Mouse (Mus musculus) gastrocnemius, postnatal 10 days (tissue): ENCODE results near the gene Slc25a44. TPM values are rescaled to one million over a fixed set of nuclear protein-coding genes. Genes with fewer than 3 reads are reported as not detected.

Source experiments
- DNase-seq: peaks from one replicate; pipeline ENCODE4 v3.0.0; 2021; ENCODE audit warnings: mixed read lengths
- long read RNA-seq, 2 experiments: library from polyadenylated mRNA; stranded (forward); transcript quantifications; one replicate each; pipeline ENCODE4 v2.0.0; 2021
- total RNA-seq, 2 experiments: library from RNA; stranded (reverse); gene quantifications; 2 replicates each; pipeline ENCODE4 v1.2.3; 2021

Slc25a44 gene
- total RNA-seq, result 10 to 100 TPM; 11.9 to 12.3 TPM
- long read RNA-seq, experiment 1, transcript Slc25a44-201 (4 exons, 3,577 nt), result major isoform, 21 of 41 reads
- long read RNA-seq, experiment 1, partial matches to known transcripts, result 1 of 41 reads
- long read RNA-seq, experiment 1, other reads (novel, unspliced or antisense), result 15 of 41 reads
- long read RNA-seq, experiment 2, transcript Slc25a44-201 (4 exons, 3,577 nt), result major isoform, 11 of 29 reads
- long read RNA-seq, experiment 2, partial matches to known transcripts, result 2 of 29 reads
- long read RNA-seq, experiment 2, other reads (novel, unspliced or antisense), result 9 of 29 reads

- peak; percentile 83 for DNase-seq
Measured at GRCm38 (mm10) chr3:88424605-88425329, at the start of gene Slc25a44. Slc25a44 (minus strand) TSS chr3:88425139.

- DNase-seq, result no peak
Measured at GRCm38 (mm10) chr3:88473571-88473970, 48.6 kb upstream of the Slc25a44 start.

- no peak for DNase-seq
Measured at GRCm38 (mm10) chr3:88473020-88473419, 48.1 kb upstream of the Slc25a44 start.

- no peak for DNase-seq
Measured at GRCm38 (mm10) chr3:88470943-88471479, 46.1 kb upstream of the Slc25a44 start.

GRCm38 (mm10) chr3:88469466-88469865 lies 44.5 kb upstream of the Slc25a44 start:
- DNase-seq, result no peak

- peak; percentile 97 for DNase-seq
Measured at GRCm38 (mm10) chr3:88467116-88467824, 42.3 kb upstream of the Slc25a44 start.

- no peak for DNase-seq
Measured at GRCm38 (mm10) chr3:88465127-88465526, 40.2 kb upstream of the Slc25a44 start.

GRCm38 (mm10) chr3:88464425-88464824 lies 39.5 kb upstream of the Slc25a44 start:
- no peak for DNase-seq

GRCm38 (mm10) chr3:88460983-88461696 lies 36.2 kb upstream of the Slc25a44 start, which contains the start of gene Sema4a:
Sema4a (minus strand) TSS chr3:88461182.
- DNase-seq, result no peak

- no peak for DNase-seq
Measured at GRCm38 (mm10) chr3:88460029-88460428, 35.1 kb upstream of the Slc25a44 start.

GRCm38 (mm10) chr3:88458778-88459219 lies 33.9 kb upstream of the Slc25a44 start:
- no peak for DNase-seq

GRCm38 (mm10) chr3:88456746-88457532 lies 32.0 kb upstream of the Slc25a44 start:
- DNase-seq, result no peak

GRCm38 (mm10) chr3:88456313-88456712 lies 31.4 kb upstream of the Slc25a44 start:
- DNase-seq, result no peak

- DNase-seq, result no peak
Measured at GRCm38 (mm10) chr3:88455588-88456264, 30.8 kb upstream of the Slc25a44 start.

- DNase-seq, result no peak
Measured at GRCm38 (mm10) chr3:88454762-88455587, 30.0 kb upstream of the Slc25a44 start.

GRCm38 (mm10) chr3:88453986-88454385 lies 29.0 kb upstream of the Slc25a44 start:
- DNase-seq, result no peak

- DNase-seq, result no peak
Measured at GRCm38 (mm10) chr3:88453369-88453768, 28.4 kb upstream of the Slc25a44 start.

GRCm38 (mm10) chr3:88452716-88453115 lies 27.8 kb upstream of the Slc25a44 start:
- no peak for DNase-seq

- DNase-seq, result no peak
Measured at GRCm38 (mm10) chr3:88452246-88452645, 27.3 kb upstream of the Slc25a44 start.
